In the genomic region with DNA sequence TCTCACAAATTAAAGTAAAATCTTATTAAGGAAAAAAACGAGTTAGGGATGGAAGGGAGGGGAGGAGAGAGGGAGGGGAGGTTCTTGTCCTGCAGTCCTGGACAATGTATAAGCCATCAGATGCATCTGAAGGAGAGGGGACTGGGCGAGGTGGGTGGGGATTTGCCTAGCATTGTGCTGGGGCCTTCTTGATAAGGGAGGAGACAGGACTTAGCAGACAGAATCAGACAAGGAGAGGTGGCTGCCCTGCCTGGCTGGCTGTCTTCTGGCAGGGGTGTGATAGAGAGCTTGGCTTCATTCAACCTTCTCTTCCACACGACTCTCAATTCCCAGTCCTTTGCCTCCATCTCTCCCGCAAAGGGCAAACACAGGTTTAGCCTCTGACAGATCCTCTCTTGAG, we compare ENCODE assay signal across 24 mouse cellular contexts.
"Had no signal": no experiment of that assay in that cellular context is flagged by ENCODE, and none has a peak within 500 bp of the region (broad histone marks: within the 10 kb centered on the region; RNA-seq: fewer than 3 reads in every experiment).

No protein-coding gene starts in this region.

- H3K36me3 ChIP-seq: heart, embryonic 12.5 days; hindbrain, embryonic 10.5 days; hindbrain, embryonic 12.5 days; intestine, embryonic 15.5 days; kidney, embryonic 15.5 days; limb, embryonic 13.5 days; limb, embryonic 15.5 days; liver, embryonic 15.5 days had no signal

- H3K9me3 ChIP-seq: heart, embryonic 12.5 days; hindbrain, embryonic 10.5 days; hindbrain, embryonic 12.5 days; intestine, embryonic 15.5 days; kidney, embryonic 15.5 days; limb, embryonic 13.5 days; limb, embryonic 15.5 days; liver, embryonic 15.5 days had no signal

- H3K27me3 ChIP-seq: heart, embryonic 12.5 days; hindbrain, embryonic 12.5 days; intestine, embryonic 15.5 days; kidney, embryonic 15.5 days; limb, embryonic 13.5 days; limb, embryonic 15.5 days; liver, embryonic 15.5 days had no signal

- ATAC-seq: hindbrain, embryonic 16.5 days; inflammation-experienced regulatory T-cells, adult 6 months; intestine, embryonic 15.5 days; intestine, postnatal 0 days had no signal

- DNase-seq: gastrocnemius, adult 2 months; gastrocnemius, postnatal 10 days; gastrocnemius, postnatal 25 days; heart, adult 2 months; heart, postnatal 10 days; heart, postnatal 4 days; kidney, adult 18-20 months; kidney, adult 9 months; kidney, postnatal 14 days; kidney, postnatal 36 days; left cerebral cortex, postnatal 4 days had no signal

- H3K27ac ChIP-seq: gastrocnemius, adult 2 months; heart, adult 2 months; hindbrain, embryonic 10.5 days; hindbrain, embryonic 12.5 days; hindbrain, embryonic 14.5 days; intestine, embryonic 15.5 days; kidney, embryonic 15.5 days; kidney, postnatal 0 days; limb, embryonic 13.5 days; limb, embryonic 15.5 days; liver, embryonic 15.5 days had no signal

- H3K9ac ChIP-seq: heart, embryonic 12.5 days; hindbrain, embryonic 12.5 days; hindbrain, embryonic 14.5 days; intestine, embryonic 15.5 days; kidney, embryonic 15.5 days; limb, embryonic 13.5 days; limb, embryonic 15.5 days; liver, embryonic 15.5 days had no signal

- H3K4me2 ChIP-seq: heart, embryonic 12.5 days; hindbrain, embryonic 12.5 days; hindbrain, embryonic 14.5 days; intestine, embryonic 15.5 days; kidney, embryonic 15.5 days; limb, embryonic 13.5 days; limb, embryonic 15.5 days; liver, embryonic 15.5 days had no signal

- H3K4me3 ChIP-seq: gastrocnemius, adult 2 months; heart, adult 2 months; heart, embryonic 12.5 days; hindbrain, embryonic 10.5 days; hindbrain, embryonic 12.5 days; intestine, embryonic 15.5 days; kidney, embryonic 15.5 days; limb, embryonic 13.5 days; limb, embryonic 15.5 days; liver, embryonic 15.5 days had no signal

- H3K4me1 ChIP-seq: limb, embryonic 13.5 days; limb, embryonic 15.5 days; liver, embryonic 15.5 days had no signal
